Mouse (Mus musculus) heart, postnatal 0 days (tissue): ENCODE measurements around the gene Cd55b.
A peak's percentile ranks its signal among the peaks of the same experiment; 100 is the strongest.

Experiments used
- CTCF ChIP-seq: IDR thresholded peaks from 2 replicates; pipeline ENCODE4 v1.5.1; 2016; ENCODE audit warnings: antibody characterized with exemption, control low read depth, low read depth
- EP300 ChIP-seq: IDR thresholded peaks from 2 replicates; pipeline ENCODE4 v1.6.1; 2016; ENCODE audit warnings: antibody characterized with exemption, low read depth

DNA sequence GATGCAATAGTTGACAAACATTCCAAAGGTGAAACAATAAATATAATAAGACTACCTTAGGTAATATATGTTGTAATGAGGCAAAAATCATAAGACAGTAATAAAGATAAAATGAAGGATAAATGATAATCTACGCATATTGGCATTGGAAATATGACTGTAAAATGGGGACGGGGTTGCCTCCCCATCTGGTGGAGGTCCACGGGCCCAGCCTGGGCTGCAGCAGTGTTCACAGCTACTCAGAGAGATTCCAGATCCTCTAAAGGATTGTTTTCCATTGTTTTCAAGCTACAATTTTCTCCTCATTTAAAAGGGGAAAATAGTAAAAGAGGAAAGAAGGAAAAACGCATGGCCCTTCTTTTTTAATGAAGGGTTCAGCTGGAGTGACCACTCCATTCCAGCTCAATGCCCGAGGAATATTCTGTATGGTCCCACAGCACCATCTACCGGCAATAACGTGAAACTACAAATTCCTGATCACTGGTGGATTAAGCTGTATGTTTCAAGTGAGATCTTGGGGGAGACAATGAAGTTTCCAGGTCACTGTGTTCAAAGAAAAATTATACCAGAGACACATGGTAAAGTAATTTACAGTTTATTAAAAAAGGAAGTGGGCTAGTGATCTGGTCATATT, 50.8 kb downstream of the Cd55b start:
- TF ChIP-seq CTCF (peak; percentile 86), EP300 (no peak)
